Mouse (Mus musculus): ENCODE data around the gene Zfp385c.
"Not testable (repeated sequence)": the region's sequence is repeated elsewhere in the genome, so short reads cannot be mapped to it uniquely, and the experiment has no call there.

Gene Zfp385c

DNA sequence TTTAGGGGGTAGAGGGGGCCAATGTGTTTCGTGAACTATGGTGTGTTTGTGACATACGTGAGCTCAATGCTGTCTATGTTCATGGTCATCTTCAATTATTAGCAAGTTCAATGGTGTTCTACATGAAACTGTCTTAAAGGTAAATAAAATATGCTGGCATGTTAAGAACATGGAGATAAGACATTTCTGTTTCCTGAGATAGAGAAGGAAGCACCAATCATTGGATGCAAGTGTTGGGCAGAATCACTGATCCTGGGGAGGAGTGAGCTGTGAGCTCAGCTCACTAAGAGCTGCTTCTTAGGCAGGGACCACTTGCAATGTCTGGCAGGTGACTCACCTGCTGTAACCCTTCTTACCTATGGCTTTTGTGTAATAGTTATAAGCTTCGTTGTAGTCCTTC, 90.9 kb downstream of the Zfp385c start:
- DNase-seq (ENCODE audit: low read depth, low spot score), result no peak

DNA sequence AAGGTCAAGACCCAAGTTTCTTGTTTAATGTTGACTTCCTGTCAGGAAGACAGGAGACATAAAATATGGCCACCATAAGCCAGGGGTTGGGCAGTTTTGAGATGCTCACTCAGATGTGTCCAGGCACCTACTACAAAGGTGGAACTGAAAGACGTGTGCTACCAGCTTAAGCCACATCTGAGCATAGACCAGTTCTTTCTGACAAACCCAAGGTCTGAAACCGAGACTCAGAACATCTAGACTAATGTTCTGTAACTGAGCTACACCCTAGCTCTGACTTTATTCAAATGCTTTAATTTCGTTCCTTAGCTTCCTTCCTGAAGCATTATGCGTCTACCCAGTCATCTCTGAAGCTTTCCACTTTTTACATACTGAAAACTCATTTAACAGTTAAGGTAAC, 94.2 kb downstream of the Zfp385c start:
- DNase-seq (ENCODE audit: low read depth, low spot score), result no peak

DNA sequence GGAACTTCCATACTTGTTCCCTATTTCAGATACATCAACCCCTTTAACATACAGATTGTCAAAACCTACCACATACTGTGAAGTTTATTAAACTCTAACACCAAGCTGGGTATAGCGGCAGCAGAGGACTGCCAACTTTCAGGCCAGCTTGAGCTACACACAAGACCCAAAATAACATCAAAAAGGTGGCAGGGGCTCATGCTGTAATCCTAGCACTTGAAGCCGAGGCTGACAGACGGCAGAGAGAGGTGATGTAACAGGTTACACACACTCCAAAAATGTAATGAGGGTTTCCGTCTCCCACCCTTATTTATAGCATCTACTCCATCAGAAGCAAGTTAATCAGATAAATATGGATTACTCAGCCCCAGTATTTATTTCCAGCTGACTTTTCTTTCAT, 96.7 kb downstream of the Zfp385c start:
- no peak for DNase-seq (ENCODE audit: low read depth, low spot score)

DNA sequence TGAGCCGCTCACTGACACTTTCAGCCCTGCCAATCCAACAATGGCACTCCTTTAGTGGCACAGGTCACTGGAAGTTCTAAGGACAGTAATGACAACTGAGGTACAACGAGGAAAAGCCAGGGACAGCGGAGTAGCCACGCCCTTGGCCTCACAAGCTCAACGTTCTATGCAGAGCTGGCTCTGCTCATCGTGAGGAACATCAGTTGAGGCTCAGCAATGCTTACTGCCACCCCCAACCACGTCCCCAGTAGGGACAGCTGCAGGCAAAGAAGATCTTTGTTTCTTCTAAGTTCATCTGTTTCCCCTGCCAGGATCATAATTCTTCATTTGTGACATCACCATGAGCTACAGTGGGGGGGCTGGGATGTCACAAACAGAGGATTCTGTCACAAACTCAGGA, 97.6 kb downstream of the Zfp385c start:
- DNase-seq (ENCODE audit: low read depth, low spot score), result no peak

DNA sequence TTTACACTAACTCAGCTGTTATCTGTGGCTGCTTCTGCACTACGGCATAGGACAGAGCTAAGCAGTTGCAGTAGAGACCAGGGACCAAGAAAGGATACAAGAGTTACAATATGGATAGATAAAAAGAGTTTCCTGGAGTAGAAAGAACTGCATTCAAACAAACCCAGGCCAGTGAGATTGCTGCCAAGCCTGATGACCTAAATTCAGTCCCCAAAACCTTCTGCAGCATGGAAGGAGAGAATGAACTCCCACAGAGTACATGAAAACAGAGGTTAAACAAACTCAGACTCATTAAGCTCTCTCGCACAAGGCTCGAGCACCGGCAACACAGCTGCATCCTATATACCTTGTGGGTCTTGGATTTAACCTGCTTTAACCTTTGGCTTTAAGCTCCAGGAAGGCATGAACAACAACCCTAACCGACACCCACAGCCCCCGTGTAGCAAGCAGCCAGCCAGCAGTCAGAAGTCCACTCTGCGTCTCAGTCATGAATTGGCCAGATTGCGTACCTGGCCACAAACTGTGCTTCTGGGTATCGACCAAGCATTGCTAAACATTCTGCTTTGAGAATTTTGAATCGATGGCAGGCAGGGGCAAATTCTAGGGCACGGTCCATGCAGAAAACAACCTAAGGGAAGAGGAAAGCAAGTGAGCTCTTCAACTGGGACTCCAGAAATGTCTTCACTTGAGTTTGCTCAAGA, 99.8 kb downstream of the Zfp385c start:
- no peak for DNase-seq (ENCODE audit: low read depth, low spot score)

DNA sequence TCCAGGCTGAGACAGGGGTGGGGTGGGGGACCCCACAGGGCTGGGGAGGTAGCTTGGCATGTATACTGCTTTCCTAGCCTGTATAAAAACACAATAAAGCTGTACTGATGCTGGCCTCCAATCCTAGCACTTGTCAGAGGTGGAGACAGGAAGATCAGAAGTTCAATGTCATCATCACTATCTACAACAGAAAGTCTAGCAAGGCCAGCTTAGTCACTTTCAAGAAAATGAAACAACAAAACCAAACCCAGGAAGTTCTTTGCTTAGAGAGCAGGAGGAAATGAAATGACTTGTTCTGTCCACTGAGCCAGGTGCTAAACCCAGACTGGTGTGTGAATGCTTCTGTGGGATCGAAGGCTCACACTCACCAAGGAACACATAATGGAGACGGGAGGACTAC, 103.8 kb downstream of the Zfp385c start:
- no peak for DNase-seq (ENCODE audit: low read depth, low spot score)

DNA sequence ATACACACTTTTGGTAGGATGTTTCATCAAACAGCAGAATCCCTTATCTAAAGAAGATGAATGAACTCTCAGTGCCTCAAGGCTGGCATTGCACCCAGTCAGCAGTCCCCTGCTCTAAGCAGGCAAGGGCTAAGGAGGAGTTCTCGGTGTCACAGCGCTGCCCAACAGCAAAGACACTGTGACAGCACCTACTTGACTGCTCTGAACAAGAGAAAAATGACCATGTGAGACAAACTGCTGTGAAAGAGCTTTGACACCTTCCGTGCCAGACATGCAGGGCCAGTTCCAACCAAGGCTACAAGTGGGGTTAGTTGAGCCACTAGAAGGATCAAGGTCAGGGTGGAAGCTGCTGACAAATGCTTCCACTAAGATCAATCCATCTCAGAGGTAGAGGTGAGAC, 107.1 kb downstream of the Zfp385c start:
- DNase-seq (ENCODE audit: low read depth, low spot score), result no peak

DNA sequence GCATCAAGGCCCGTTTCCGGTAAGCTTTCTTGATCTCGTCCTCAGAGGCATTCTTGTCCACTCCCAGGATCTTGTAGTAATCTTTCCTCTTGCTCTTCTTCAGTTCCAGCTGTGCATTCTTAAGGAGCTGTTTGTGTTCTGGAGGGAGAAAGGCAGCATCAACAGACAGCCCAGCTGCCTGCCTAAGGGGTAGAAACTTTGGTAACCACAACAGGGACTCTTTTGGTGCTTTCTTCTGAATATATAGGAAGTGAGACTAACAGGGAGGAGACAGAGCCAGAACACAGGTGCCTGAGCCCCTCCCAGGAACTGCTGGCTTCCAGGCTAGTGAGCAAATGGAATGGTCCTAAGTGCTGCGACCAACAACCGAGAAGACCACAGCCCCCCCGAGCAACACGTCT, 107.7 kb downstream of the Zfp385c start:
- DNase-seq (ENCODE audit: low read depth, low spot score), result no peak

DNA sequence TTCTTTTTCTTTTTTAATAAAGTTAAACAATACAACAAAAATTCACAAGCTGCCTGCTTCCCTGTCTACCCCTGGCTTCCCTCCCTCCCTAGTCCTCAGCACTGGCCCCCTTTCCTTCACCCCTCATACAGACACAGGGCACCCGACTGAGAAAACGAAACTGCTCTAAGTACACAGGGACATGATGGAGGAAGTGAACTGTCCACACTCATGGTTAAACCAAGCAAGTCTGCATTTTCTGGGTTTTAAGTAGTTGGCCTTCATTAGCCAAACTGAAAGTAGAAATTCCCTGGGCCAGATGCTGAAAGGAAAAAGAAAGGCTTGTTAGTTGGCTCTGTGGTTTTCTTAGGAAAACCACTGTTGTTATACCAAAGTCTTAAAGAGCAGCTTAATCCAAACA, 109.4 kb downstream of the Zfp385c start:
- no peak for DNase-seq (ENCODE audit: low read depth, low spot score)

DNA sequence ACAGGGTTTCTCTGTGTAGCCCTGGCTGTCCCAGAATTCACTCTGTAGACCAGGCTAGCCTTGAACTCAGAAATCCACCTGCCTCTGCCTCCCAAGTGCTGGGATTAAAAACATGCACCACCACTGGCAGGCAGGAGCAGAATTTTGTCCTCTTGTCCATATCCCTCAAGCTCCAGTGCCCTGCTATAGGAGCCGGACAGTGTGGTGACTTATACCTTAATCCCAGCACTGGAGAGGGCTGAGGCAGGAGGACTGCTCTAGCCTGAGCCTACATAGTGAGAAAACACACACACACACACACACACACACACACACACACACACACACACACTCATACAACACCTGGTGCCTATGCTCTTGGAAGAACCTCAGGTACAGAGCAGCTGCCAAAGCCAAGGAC, 109.8 kb downstream of the Zfp385c start:
- not testable (repeated sequence) for DNase-seq (ENCODE audit: low read depth, low spot score)

DNA sequence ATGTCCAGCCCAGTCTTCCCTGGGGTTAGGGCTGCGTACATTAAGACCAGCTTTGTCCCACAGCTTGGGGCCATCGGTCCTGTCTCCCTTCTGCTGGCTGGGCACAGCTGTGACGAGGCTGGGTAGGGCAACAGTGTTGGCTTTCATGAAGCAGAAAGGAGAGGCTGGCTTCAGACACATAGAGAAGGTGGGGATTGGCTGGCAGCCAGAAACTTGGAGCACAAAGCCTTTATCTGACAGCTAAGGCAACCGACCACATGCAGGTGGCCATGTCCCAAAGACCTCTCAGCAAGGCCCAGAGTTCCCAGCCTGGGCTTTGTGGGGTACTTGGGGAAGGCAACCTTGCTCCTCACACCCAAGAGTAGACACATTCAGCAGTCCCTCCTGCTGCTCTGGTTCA, 110.5 kb downstream of the Zfp385c start:
- DNase-seq (ENCODE audit: low read depth, low spot score), result no peak

DNA sequence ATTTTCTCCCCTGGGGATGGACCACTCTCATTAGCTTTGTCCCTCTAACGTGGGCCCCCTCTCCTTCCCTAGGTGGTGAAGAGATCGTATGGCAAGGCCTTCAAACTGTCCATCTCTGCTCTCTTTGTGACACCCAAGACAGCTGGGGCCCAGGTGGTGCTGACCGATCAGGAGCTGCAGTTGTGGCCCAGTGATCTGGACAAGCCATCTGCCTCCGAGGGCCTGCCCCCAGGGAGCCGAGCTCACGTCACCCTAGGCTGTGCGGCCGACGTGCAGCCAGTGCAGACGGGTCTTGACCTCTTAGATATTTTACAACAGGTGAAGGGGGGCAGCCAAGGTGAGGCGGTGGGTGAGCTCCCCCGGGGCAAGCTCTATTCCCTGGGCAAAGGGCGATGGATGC, 112.0 kb downstream of the Zfp385c start:
- no peak for DNase-seq (ENCODE audit: low read depth, low spot score)

DNA sequence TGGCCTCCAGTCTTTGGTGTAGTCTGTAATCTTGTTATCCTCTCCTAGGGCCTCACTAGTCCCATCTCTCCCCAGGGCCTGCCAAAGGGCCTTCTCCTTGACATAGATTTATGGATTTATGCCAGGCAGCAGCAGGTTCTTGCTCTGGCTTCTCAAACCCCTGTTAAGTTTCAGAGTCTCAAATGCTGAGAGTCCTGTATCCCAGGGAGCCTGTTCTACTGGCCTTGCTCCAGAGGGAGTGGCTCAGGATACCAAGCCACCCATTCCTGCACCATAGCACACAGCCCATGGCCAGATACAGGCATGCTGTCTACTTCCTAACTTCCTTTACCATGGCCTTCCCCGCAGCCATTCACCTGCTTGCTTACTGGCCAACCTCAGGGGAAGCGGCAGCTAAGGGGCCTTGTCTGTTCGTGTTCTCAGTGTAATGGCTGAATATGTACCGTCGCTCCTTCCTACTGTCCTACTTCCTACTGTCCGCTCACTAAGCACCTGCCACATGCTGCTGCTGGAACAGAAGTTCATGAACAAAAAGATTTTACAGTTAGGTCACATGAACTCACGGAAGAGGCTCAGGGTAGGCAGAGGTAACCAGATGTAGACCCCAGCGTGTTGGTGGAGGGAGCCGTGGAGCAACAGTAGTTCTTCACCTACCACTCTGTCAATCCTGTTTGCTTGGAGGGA, 113.0 kb downstream of the Zfp385c start:
- DNase-seq (ENCODE audit: low read depth, low spot score), result no peak

DNA sequence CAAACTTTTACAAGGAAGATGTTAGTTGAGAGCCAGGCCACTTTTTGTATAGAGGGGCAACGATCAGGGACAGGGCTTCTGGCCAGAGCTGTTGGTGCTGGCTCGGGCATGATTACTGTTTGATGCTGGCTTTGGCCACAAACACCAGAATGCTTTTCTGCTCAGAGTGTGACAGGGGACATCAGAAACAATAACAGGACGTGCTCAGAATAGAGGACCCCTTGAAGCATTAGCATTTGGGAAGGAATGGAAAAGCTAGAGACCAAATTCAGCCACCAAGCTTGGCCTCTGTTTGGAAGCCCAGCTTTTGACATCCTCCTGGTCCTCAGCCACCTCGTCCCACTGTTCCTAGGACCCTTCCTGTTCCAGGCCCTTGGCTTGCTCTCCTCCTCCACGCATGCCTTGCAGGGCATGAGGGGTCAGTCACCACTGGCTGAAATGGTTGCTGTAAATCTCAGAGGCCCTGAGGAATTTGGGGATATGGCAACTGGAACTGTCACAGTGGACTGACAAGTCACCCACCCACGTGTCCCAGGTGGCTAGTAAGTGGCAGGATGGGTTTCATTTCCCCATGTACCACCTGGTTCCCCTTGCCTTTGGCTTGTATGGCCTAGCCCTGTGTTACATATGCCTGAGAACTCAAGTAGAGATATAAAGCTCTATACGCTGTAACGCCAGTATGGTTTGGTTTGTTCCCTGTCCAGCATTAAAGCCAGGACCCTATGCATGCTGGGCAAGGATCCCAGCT, 114.2 kb downstream of the Zfp385c start:
- no peak for DNase-seq (ENCODE audit: low read depth, low spot score)
